Mouse (Mus musculus) gastrocnemius, postnatal 14 days (tissue): Measurements from ENCODE around the gene Gm10226. TPM values are rescaled to one million over a fixed set of nuclear protein-coding genes. Genes with fewer than 3 reads are reported as not detected.
"Not testable (repeated sequence)": the region's sequence is repeated elsewhere in the genome, so short reads cannot be mapped to it uniquely, and the experiment has no call there.

Source experiments
- DNase-seq: peaks from one replicate; pipeline ENCODE4 v3.0.0; 2021; ENCODE audit warnings: mixed read lengths
- intact Hi-C: fragments of 180-260 bp; cut with DNase I; formaldehyde crosslinking; loops from one replicate; pipeline ENCODE4 v1.15.1; 2025; ENCODE audit warnings: low total_unique reads
- long read RNA-seq, 2 experiments: library from polyadenylated mRNA; stranded (forward); transcript quantifications; one replicate each; pipeline ENCODE4 v2.0.0; 2021
- total RNA-seq, 2 experiments: library from RNA; stranded (reverse); gene quantifications; 2 replicates each; pipeline ENCODE4 v1.2.3; 2021

The Gm10226 gene
- total RNA-seq: 1 to 10 TPM in 1 of 2 experiments, not detected in 1; 1.3 TPM
- long read RNA-seq, experiment 1: 0 reads
- long read RNA-seq, experiment 2: 0 reads

DNA sequence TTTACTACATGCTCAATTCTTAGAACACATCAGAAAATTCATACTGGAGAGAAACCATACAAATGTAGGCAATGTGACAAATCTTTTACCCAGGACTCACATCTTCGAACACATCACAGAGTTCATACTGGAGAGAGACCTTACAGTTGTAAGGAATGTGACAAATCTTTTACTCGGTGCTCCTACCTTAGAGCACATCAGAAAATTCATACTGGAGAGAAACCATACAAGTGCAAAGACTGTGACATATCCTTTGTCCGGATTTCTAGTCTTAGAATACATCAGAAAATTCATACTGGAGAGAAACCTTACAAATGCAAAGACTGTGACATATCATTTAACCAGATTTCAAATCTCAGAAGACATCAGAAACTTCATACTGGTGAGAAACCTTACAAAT, at the start of gene Gm10226:
Gm10226 (plus strand) TSS at position 301 of the 400 bp plus-strand sequence.
- DNase-seq: no peak
- intact Hi-C loops: no loop called here

DNA sequence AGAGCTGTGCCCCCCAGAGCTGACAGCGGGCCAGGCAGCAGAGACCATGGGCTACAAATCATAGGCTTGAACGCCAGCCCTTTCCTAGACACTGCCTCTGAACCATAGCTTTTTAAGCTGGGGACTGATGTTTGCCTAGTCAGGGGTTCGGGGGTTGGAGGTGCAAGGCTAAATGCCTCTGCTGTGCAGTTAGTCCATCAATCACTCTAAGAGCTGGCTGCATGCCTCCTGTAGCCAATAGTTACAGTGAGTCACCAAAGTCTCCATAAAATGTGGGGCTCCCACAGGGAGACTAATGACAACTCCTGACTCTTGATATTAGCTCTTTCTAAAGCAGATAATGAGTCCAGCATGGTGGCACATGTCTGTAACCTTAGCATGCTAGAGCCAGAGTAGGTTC, 42.9 kb upstream of the Gm10226 start:
- no peak for DNase-seq
- intact Hi-C loops: loop anchor here (2.0 kb wide), 1 partner anchor 30 kb away; no protein-coding TSS in a partner anchor

DNA sequence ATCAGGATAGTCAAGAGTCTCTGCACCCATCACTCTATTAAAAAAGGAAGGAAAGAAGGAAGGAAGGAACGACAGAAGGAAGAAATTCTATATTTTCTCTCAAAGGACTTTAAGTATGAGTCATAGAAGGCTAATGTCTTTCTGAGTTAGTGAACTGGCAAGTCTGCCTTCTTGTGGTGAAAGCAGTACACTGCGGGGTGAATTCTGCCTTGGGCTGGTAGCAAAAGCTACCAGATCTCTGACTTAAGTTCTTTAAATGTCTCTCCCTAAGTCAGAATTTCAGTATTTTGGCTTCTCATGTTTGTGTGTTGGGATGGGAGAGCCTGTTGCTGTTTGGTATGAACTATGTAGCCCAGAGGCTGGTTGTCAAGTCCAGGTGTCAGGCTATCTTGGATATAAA, 41.7 kb upstream of the Gm10226 start:
- intact Hi-C loops: loop anchor here (2.0 kb wide), 1 partner anchor 29 kb away; no protein-coding TSS in a partner anchor
- no peak for DNase-seq

DNA sequence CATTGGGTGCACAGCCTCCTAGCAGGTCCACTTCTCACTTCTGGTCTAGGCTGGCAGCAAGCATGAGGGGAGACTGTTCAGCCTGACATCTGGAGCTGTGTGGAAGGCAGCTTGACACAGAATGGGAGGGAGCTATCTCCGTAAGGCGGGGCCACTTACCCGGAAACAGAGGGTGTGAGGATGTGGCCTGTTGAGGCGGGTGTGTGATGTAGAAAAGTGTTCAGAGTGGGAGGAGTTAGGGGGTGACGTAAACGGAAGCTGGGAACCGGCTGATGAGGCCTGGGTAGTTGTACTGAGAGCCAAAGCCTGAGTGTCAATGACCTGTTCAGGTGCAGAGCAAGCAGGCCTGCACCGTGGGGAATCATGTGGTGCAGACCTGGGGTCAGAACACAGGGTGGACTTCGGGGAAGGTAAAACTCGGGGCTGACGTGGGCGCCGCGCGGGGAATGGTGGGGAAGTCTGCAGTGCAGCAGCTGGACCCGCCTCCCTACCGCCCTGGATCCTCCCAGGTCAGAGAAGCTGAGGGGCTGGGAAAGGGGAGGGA, 41.2 kb upstream of the Gm10226 start, which contains the start of gene Zfp983:
Zfp983 (plus strand) TSS at position 261 of the 544 bp plus-strand sequence.
- intact Hi-C loops: not testable (repeated sequence)

DNA sequence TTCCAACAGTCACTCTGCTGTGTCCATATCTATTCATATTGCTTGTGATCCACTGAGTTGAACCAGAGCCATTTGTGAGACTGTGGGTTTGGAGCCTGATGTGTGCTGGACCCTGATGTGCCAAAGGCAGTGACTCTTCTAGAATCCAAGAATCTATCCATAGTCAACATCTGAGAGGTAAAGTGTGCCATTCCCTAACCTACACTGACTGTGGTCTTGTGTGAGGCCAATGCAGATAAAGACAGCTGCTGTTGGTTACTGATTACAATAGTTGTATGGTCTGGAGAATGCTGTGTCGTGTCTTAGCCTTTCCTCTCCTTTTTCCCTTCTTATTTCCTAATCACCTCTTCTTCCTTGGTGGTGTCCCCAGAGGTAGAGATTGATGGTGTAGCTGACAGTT, 12.8 kb upstream of the Gm10226 start:
- not testable (repeated sequence) for DNase-seq
- intact Hi-C loops: loop anchor here (2.0 to 10.0 kb wide), 2 partner anchors 30 to 1214 kb away; no protein-coding TSS in a partner anchor

More for the DNA sequence above, 41.2 kb upstream of the Gm10226 start, which contains the start of gene Zfp983:
- DNase-seq: peak; percentile 74

DNA sequence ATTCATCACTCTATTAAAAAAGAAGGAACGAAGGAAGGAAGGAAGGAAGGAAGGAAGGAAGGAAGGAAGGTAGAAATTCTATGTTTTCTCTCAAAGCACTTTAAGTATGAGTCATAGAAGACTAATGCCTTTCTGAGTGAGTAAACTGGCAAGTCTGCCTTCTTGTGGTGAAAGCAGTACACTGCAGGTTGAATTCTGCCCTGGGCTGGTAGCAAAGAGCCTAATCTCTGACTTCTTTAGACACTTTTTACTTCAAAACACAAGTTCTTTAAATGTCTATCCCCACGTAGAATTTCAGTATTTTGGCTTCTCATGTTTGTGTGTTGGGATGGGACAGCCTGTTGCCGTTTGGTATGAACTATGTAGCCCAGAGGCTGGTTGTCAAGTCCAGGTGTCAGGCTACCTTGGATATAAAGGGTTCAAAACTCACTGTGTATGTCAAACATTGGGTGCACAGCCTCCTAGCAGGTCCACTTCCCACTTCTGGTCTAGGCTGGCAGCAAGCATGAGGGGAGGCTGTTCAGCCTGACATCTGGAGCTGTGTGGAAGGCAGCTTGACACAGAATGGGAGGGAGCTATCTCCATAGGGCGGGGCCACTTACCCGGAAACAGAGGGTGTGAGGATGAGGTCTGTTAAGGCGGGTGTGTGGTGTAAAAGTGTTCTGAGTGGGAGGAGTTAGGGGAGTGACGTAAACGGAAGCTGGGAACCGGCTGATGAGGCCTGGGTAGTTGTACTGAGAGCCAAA, 12.2 kb upstream of the Gm10226 start:
- intact Hi-C loops: loop anchor here (2.0 to 10.0 kb wide), 2 partner anchors 31 to 1215 kb away; no protein-coding TSS in a partner anchor
- DNase-seq: peak; percentile 83

DNA sequence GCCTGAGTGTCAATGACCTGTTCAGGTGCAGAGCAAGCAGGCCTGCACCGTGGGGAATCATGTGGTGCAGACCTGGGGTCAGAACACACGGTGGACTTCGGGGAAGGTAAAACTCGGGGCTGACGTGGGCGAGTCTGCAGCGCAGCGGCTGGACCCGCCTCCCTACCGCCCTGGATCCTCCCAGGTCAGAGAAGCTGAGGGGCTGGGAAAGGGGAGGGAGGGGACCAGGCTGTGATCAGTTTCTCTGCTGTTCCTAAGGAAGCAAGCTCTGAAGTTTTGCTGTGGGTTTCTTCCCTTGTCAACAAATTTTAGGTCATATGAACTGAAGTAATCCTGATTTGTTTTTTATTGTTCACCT, 11.7 kb upstream of the Gm10226 start:
- DNase-seq, intact Hi-C loops: not testable (repeated sequence)

DNA sequence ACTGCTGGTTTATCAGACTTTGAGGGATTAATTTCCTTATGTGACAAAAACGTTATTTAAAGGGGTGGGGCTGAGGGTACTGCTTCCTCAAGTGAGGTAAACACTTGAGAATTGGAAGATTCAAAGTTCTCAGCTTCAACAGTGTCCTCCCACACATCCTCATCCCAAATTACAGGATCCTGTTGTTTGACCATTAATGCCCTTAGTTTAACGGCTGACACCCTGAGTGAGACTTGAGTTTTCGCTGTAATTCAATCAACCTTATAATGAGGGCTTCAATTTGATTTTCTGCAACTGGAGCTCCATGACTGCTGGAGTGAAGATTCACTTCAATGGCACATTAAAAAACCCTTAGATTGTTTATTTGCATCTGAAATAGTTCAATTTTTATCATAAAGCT, 1.7 kb downstream of the Gm10226 start:
- intact Hi-C loops: no loop called here
- DNase-seq: no peak

DNA sequence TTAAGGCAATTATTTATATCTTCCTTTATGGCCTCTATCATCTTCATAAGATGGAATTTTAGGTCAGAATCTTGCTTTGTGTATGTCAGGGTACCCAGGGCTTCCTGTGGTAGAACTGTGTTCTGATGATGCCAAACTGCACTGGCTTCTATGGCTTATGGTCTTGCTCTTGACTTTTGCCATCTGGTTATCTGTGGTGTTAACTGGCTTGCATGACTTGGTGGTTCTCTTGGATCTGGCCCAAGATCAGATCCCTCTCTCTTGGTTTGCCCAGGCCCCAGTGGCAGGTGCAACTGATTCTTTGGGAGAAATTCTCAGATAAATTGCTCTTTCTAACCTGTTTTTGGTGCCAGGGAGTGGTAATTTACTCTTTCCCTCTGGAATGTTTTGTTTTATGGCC, 4.4 kb downstream of the Gm10226 start:
- intact Hi-C loops: no loop called here

DNA sequence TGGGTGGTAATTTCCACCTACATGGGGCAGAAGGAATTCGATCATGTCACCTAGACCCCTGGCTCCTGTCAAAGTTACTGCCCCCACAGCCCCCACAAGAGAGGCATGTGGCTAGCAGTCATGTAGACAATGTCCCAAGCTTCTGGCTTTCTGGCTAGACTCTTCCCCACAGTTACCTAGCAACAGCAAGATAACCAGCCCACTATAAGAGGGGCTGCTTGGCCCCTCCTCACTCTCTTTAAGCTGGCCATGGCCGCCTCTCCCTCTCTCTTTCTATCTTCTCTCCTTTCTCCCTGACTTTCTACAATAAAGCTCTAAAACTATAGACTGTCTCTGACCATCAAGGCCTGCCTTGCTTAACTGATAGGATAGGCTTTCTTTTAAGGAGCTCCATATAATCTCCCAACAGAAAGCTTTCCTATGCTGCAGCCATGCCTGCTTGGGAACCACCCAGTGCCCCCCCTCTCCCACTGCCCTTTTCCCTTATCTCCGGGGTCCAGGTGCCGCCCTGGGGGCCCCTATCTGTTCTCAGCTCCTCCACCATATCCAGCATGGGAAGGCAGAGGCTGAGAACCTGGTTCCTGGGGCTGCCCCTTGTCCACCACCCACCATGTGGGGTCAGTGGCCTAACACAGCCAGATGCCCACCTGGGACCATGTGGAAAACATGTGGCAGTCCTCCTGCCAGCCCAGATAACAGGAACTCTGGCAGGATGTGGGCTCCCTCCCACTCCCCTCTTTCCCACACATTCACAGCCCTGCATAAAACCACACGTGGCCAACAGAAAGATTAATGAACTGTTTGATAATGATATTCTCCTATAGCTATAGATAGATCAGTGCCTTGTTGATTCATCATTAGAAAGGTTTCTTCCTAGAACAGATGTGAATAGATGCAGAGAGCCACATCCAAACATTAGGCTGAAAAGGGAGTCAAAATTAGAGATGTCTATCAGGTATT, 10.9 kb downstream of the Gm10226 start:
- intact Hi-C loops: no loop called here
- no peak for DNase-seq

More for the DNA sequence above, 4.4 kb downstream of the Gm10226 start:
- DNase-seq: no peak

DNA sequence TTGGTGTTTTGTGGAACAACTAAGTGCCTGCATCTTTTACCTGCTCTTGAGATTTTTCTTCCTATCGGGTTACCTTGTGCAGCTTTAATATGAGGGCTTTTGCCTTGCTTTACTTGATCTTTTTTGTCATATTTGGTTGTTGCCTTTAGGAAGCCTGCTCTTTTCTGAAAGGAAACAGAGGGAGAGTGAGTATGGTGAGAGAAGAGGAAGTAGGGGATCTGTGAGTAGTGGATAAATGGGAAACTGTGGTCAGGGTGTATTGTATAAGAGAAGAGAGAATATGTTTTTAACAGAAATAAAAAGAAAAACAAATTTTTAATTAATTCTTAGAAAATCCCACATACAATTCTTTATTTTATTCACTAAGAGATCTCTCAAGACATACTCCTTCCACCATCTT, 11.8 kb downstream of the Gm10226 start:
- no peak for DNase-seq
- intact Hi-C loops: no loop called here

DNA sequence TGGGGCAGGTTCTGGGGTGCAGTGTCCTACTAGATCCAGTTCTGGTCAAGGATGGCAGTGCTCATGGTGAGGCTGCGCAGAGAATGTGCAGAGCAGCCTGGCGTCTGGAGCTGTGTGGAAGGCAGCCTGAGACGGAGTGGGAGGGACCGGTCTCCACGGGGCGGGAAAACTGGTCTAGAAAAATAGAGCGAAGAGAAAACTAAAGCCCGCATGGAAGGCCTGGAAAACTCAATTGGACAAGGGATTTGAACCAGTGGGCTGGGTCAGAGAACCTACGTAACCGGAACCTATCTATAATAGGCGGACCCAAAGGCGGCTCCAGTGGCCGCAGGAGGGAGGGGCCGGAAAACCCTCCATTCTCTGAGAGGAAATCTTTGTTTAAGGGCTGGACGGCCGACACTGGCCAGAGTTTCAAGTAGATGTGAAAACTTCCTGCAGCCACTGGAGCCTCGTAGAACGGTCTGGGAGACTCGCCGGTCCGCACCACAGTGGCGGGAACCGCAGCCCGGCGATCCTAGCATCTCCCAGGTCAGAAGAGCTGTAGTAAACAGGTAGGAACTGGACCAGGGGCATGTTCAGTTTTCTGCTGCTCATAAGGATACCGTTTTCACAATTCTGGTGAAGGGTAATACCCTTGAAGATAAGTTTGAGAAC, 15.8 kb downstream of the Gm10226 start, which contains the start of gene Zfp760:
Zfp760 (plus strand) TSS at position 399 of the 654 bp plus-strand sequence.
- intact Hi-C loops: no loop called here
- peak; percentile 82 for DNase-seq

DNA sequence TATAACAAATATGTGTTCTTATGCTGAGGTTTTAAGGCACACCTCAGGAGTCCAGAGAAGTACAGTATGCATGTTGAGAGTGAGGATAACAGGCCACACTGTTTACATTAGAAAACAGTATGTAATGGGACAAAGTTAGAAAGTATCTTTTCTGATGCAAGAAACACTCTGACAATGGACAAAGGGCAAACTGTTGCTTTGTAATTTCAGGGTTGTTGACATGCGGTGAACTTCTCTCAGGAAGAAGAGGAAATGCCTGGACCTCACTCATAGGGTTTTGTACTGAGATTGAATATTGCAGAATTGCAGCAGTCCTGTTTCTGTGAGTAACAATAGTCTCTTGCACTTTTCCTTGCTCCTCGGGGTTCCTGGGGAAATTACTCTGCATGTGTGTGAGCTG, 16.7 kb downstream of the Gm10226 start:
- no peak for DNase-seq

DNA sequence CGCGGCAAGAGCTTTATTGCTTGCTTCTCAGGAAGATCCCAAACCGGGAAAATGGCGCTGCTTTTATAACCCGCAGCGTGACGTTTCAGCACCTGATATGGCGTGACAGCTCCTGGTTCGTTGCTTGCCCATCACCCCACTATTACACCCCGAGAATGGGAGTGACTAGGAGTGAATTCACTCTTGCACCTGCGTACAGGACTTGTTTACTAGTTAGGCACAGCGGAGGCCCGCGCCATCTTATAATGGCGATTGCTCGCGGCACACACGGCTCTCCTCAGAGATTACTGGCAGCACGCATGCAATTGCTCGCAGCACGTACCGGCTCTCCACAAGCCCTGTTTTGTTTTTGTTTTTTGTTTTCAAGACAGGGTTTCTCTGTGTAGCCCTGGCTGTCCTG, 38.8 kb downstream of the Gm10226 start, which contains the start of gene Zfp229:
Zfp229 (plus strand) TSS at position 301 of the 400 bp plus-strand sequence.
- DNase-seq, intact Hi-C loops: not testable (repeated sequence)

More for the DNA sequence above, 16.7 kb downstream of the Gm10226 start:
- intact Hi-C loops: no loop called here

DNA sequence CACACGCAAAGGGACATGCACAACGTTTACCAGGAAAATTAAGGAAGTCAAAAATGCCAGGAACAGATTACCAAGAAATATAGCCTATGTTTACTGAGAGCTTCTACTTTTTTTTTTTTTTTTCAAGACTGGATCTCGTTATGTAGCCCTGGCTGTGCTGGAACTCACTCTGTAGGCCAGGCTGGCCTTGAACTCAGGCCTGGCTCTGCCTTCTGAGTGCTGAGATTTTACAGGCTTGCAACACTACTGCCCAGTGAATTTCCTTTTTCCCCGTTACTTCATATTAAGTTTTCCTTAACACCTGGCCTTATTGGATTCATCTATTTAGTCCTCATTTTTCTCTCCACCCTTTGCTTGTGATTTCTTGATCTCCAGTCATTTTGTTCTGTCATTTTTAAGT, 41.4 kb downstream of the Gm10226 start:
- intact Hi-C loops: no loop called here
- DNase-seq: no peak

DNA sequence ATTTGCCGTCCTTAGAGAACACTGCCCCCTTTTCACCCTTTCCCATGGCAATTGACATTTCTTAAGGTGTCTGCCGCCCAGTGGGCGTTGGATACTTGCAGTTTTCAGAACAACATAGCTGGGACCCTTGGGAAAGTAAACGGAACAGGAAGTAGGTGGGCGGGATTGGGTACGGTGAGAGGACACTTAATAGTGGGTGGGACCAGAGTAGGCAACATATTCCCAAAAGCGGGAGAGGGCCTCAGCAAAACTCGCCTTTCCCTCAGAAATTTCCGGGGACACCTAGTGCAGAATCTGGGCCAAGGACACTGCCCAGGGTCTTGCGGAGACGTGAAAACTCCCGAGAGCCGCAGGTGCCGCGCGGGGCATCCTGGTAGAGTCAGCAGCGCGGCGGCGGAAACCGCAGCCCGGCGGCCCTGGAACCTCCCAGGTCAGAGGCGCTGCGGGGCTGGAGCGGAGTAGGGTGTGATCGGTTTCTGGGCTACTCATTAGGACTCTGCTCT, 41.9 kb downstream of the Gm10226 start:
- DNase-seq: peak; percentile 71
- intact Hi-C loops: no loop called here
